Mouse (Mus musculus) heart, adult 2 months (tissue): Measurements from ENCODE around the gene Apoa1.

ENCODE experiments used
- CTCF ChIP-seq: fragments of 200-600 bp; IDR thresholded peaks from 2 replicates; pipeline ENCODE4 v1.8.1; 2022; ENCODE audit warnings: antibody characterized with exemption, mild to moderate bottlenecking, moderate library complexity
- POLR2A ChIP-seq: fragments of 200-500 bp; IDR thresholded peaks from 2 replicates; pipeline ENCODE4 v1.6.1; 2011; ENCODE audit warnings: mild to moderate bottlenecking, low read depth, low read length, control low read depth; ENCODE audit not compliant: insufficient read depth

DNA sequence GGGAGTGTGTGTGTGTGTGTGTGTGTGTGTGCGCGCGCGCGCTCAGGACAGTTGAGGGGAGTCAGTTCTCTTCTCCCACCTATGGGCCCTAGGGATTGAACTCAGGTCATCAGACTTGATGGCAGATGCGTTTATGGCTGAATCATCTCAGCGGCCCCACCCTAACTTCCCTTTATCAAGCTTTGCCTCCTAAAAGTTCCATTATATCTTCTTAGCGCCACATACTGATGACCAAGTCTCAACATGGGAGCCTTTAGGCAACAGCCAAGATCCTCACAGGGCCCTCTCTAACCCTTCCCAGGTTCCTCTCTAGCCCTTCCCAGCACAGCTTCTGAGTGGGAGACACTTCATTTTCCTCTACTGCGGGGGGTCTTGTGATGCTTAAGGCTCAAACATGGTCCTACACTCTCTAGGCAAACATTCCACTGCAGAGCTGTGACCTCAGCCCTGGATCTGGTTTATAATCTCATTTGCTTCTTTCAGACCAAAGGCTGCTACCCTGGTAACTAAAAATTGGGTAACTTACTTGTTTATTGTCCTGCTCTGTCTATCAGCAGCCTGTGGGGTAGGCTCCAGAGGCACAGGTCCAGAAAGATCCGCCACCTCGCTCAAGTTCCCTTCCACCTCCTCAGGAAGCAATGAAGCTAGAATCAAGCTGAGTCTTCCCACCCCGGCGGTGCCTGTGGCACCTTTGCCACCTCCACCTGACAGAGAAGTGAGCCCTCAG lies 11.5 kb upstream of the Apoa1 start:
- TF ChIP-seq CTCF (no peak), POLR2A (no peak)
